Mouse (Mus musculus) liver, postnatal 0 days (tissue): ENCODE data around the gene Fas. TPM values are rescaled to one million over a fixed set of nuclear protein-coding genes. Genes with fewer than 3 reads are reported as not detected.
A peak's percentile ranks its signal among the peaks of the same experiment; 100 is the strongest.

Experiments used
- ATAC-seq: fragments of 200-750 bp; cut with Nextera tagmentation; 2 replicates; pipeline ENCODE4 v1.8.0; 2017; ENCODE audit warnings: mild to moderate bottlenecking, moderate library complexity
- DNase-seq: peaks from one replicate; pipeline ENCODE4 v3.0.0-alpha.2; 2016
- H3K27ac ChIP-seq: fragments of 300-500 bp; sonication (generic); 2 replicates; pipeline ENCODE4 v1.5.1; 2014; ENCODE audit warnings: antibody characterized with exemption, moderate library complexity, mild to moderate bottlenecking, low read depth
- H3K27me3 ChIP-seq: fragments of 300-500 bp; sonication (generic); 2 replicates; pipeline ENCODE4 v1.6.1; 2014; ENCODE audit warnings: low read length, control low read depth, mixed read lengths; ENCODE audit not compliant: insufficient read depth
- H3K36me3 ChIP-seq: fragments of 300-500 bp; sonication (generic); replicated peaks from 2 replicates; pipeline ENCODE4 v1.6.1; 2014; ENCODE audit warnings: mild to moderate bottlenecking, control low read depth, low read length, moderate library complexity, mixed read lengths; ENCODE audit not compliant: insufficient read depth
- H3K4me1 ChIP-seq: fragments of 300-500 bp; sonication (generic); 2 replicates; pipeline ENCODE4 v1.6.1; 2014; ENCODE audit warnings: antibody characterized with exemption, mild to moderate bottlenecking, control low read depth; ENCODE audit not compliant: insufficient read depth
- H3K4me2 ChIP-seq: fragments of 300-500 bp; sonication (generic); 2 replicates; pipeline ENCODE4 v1.6.1; 2014; ENCODE audit warnings: low read depth, mild to moderate bottlenecking, low read length, moderate library complexity, mixed read lengths
- H3K4me3 ChIP-seq: fragments of 300-500 bp; sonication (generic); 2 replicates; pipeline ENCODE4 v1.5.1; 2014; ENCODE audit warnings: low read depth, low read length
- H3K9ac ChIP-seq: fragments of 300-500 bp; sonication (generic); replicated peaks from 2 replicates; pipeline ENCODE4 v1.6.1; 2014; ENCODE audit warnings: mild to moderate bottlenecking, moderate library complexity
- H3K9me3 ChIP-seq: fragments of 300-500 bp; sonication (generic); 2 replicates; pipeline ENCODE4 v1.6.1; 2016; ENCODE audit warnings: mild to moderate bottlenecking, control low read depth, low read length, mixed read lengths
- CTCF ChIP-seq: sonication (generic); IDR thresholded peaks from 2 replicates; pipeline ENCODE4 v1.5.1; 2016; ENCODE audit warnings: antibody characterized with exemption, low read depth
- EP300 ChIP-seq: IDR thresholded peaks from 2 replicates; pipeline ENCODE4 v1.6.1; 2016; ENCODE audit warnings: antibody characterized with exemption, low read depth, mild to moderate bottlenecking
- WGBS: fragments of 180-500 bp; shearing (Covaris S2); extraction: QIAGEN DNeasy Blood & Tissue Kit; methylation state at CpG from one replicate; pipeline ENCODE4 v1.1.7; 2014; ENCODE audit not compliant: insufficient replicate concordance; 5-methylcytosine and 5-hydroxymethylcytosine counted together
- polyA plus RNA-seq: library from polyadenylated mRNA; unstranded; fragments of >200 nt; fragmentation: Nextera tagmentation; extraction: Ambion mirVana; gene quantifications from 2 replicates; pipeline ENCODE4 v1.2.1, GENCODE M21; 2015

Fas gene
- polyA plus RNA-seq, 1 experiment from 2014 or later = 37.1 TPM

- no peak overlapping the region for H3K4me3 ChIP-seq
- TF ChIP-seq CTCF = peak; percentile 88
- no peak for TF ChIP-seq EP300
- WGBS = 1% methylated on average over 2 of the region's 2 CpGs
These were observed 43.8 kb downstream of the Fas start for GRCm38 (mm10) chr19:34334300-34334699.

DNA sequence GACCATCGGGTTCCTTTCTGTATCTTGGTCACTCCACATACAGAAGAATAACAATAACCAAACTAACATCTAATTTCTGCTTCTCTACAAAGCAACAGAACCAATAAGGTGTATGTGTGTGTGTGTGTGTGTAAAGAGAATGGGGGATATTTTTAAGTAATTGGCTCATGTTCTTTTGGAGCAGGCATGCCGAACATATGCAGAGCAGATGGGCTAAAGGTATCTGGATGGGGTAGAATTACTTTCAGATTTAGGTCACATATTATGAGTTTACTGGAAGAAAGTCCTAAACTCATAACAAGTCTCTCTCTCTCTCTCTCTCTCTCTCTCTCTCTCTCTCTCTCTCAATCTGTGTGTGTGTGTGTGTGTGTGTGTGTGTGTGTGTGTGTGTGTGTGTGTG is 54.2 kb downstream of the Fas start:
- DNase-seq (no peak), ATAC-seq (no peak)
- Histone ChIP-seq H3K9me3 (no peaks in the 10 kb centered on the region), H3K4me1 (peaks cover 2% of the 10 kb centered on the region; the same call in 1 of the 2 replicates), H3K36me3 (no peaks in the 10 kb centered on the region), H3K27ac (no peak overlapping the region), H3K4me3 (no peak overlapping the region), H3K9ac (no peak overlapping the region), H3K27me3 (no peaks in the 10 kb centered on the region), H3K4me2 (no peak overlapping the region)
- WGBS = 63% methylated on average over 2 of the region's 2 CpGs
- no peak for TF ChIP-seq CTCF
- no peak for TF ChIP-seq EP300

More at GRCm38 (mm10) chr19:34334300-34334699, 43.8 kb downstream of the Fas start:
- Histone ChIP-seq H3K27me3 (no peaks in the 10 kb centered on the region), H3K9ac (no peak overlapping the region), H3K4me1 (no peaks in the 10 kb centered on the region), H3K27ac (no peak overlapping the region), H3K36me3 (no peaks in the 10 kb centered on the region), H3K4me2 (no peak overlapping the region), H3K9me3 (no peaks in the 10 kb centered on the region)
- ATAC-seq = no peak
- DNase-seq = peak; percentile 74

- H3K4me1 ChIP-seq = peaks cover 2% of the 10 kb centered on the region; the same call in 1 of the 2 replicates
- no peaks in the 10 kb centered on the region for H3K9me3 ChIP-seq
- H3K27me3 ChIP-seq = no peaks in the 10 kb centered on the region
- no peak overlapping the region for H3K27ac ChIP-seq
- TF ChIP-seq CTCF (no peak), EP300 (no peak; the same call in 1 of the 2 replicates)
- 53% methylated on average over 8 of the region's 8 CpGs for WGBS
- no peak for DNase-seq
- H3K36me3 ChIP-seq = no peaks in the 10 kb centered on the region
- H3K4me3 ChIP-seq = no peak overlapping the region
- no peak overlapping the region for H3K4me2 ChIP-seq
- H3K9ac ChIP-seq = no peak overlapping the region
- ATAC-seq = no peak
These were observed 55.3 kb downstream of the Fas start for GRCm38 (mm10) chr19:34345616-34346267.

- ATAC-seq (no peak), DNase-seq (no peak)
- Histone ChIP-seq H3K4me2 (no peak overlapping the region), H3K4me3 (no peak overlapping the region), H3K9me3 (no peaks in the 10 kb centered on the region), H3K27ac (no peak overlapping the region), H3K36me3 (no peaks in the 10 kb centered on the region), H3K9ac (no peak overlapping the region), H3K4me1 (no peaks in the 10 kb centered on the region), H3K27me3 (no peaks in the 10 kb centered on the region)
- no peak for TF ChIP-seq CTCF
- no peak for TF ChIP-seq EP300
- WGBS = 34% methylated on average over 3 of the region's 3 CpGs
These were observed 62.9 kb downstream of the Fas start for GRCm38 (mm10) chr19:34353291-34353805.

- TF ChIP-seq CTCF (no peak), EP300 (no peak)
These were observed 72.2 kb downstream of the Fas start for GRCm38 (mm10) chr19:34362639-34363038.

GRCm38 (mm10) chr19:34369551-34369950 is 79.1 kb downstream of the Fas start:
- Histone ChIP-seq H3K27ac (no peak overlapping the region), H3K27me3 (no peaks in the 10 kb centered on the region), H3K9ac (no peak overlapping the region), H3K4me1 (no peaks in the 10 kb centered on the region), H3K4me3 (no peak overlapping the region), H3K36me3 (no peaks in the 10 kb centered on the region), H3K4me2 (no peak overlapping the region), H3K9me3 (no peaks in the 10 kb centered on the region)
- no peak for ATAC-seq
- TF ChIP-seq EP300 (no peak), CTCF (no peak)
- no peak for DNase-seq
- 36% methylated on average over 1 of the region's 1 CpGs for WGBS

More at GRCm38 (mm10) chr19:34362639-34363038, 72.2 kb downstream of the Fas start:
- WGBS = 68% methylated on average over 1 of the region's 1 CpGs
- no peak for DNase-seq
- H3K9ac ChIP-seq = no peak overlapping the region
- H3K27ac ChIP-seq = no peak overlapping the region
- no peak overlapping the region for H3K4me2 ChIP-seq
- no peaks in the 10 kb centered on the region for H3K36me3 ChIP-seq
- H3K9me3 ChIP-seq = peaks cover 7% of the 10 kb centered on the region
- no peaks in the 10 kb centered on the region for H3K4me1 ChIP-seq
- no peak for ATAC-seq
- no peak overlapping the region for H3K4me3 ChIP-seq
- no peaks in the 10 kb centered on the region for H3K27me3 ChIP-seq

GRCm38 (mm10) chr19:34370397-34370796 is 79.9 kb downstream of the Fas start:
- DNase-seq (no peak), ATAC-seq (no peak)
- H3K9ac ChIP-seq = no peak overlapping the region
- H3K27ac ChIP-seq = no peak overlapping the region
- 47% methylated on average over 3 of the region's 3 CpGs for WGBS
- H3K9me3 ChIP-seq = no peaks in the 10 kb centered on the region
- no peak overlapping the region for H3K4me3 ChIP-seq
- H3K4me1 ChIP-seq = no peaks in the 10 kb centered on the region
- TF ChIP-seq EP300 (no peak), CTCF (no peak)
- no peaks in the 10 kb centered on the region for H3K36me3 ChIP-seq
- H3K4me2 ChIP-seq = no peak overlapping the region
- no peaks in the 10 kb centered on the region for H3K27me3 ChIP-seq

Other genes with a start within 250 kb of the Fas start
- not detected in 2 replicates for gene Lipn, start 223.3 kb upstream of the Fas start, polyA plus RNA-seq
- not detected in 2 replicates for gene Lipm, start 189.7 kb upstream of the Fas start, polyA plus RNA-seq
- 0.67 and 0.80 TPM in 2 replicates for gene Ankrd22, start 124.6 kb upstream of the Fas start, polyA plus RNA-seq
- gene Stambpl1, start 98.4 kb upstream of the Fas start, polyA plus RNA-seq = 9.2 and 10.3 TPM in 2 replicates
- gene Acta2, start 35.1 kb upstream of the Fas start, polyA plus RNA-seq = 7.3 and 7.7 TPM in 2 replicates
- 0.07 TPM in 1 of 2 replicates, not detected in the other for gene Ch25h, start 184.5 kb downstream of the Fas start, polyA plus RNA-seq
- 139 and 144 TPM in 2 replicates for gene Lipa, start 236.8 kb downstream of the Fas start, polyA plus RNA-seq